Mouse (Mus musculus): ENCODE data around the gene Rpsa. TPM values are rescaled to one million over a fixed set of nuclear protein-coding genes. Genes with fewer than 3 reads are reported as not detected.
A peak's percentile ranks its signal among the peaks of the same experiment; 100 is the strongest.
"Not testable (repeated sequence)": the region's sequence is repeated elsewhere in the genome, so short reads cannot be mapped to it uniquely, and the experiment has no call there.

Rpsa gene
- 100 to 1,000 TPM; 494 to 510 TPM for total RNA-seq (2021)

DNA sequence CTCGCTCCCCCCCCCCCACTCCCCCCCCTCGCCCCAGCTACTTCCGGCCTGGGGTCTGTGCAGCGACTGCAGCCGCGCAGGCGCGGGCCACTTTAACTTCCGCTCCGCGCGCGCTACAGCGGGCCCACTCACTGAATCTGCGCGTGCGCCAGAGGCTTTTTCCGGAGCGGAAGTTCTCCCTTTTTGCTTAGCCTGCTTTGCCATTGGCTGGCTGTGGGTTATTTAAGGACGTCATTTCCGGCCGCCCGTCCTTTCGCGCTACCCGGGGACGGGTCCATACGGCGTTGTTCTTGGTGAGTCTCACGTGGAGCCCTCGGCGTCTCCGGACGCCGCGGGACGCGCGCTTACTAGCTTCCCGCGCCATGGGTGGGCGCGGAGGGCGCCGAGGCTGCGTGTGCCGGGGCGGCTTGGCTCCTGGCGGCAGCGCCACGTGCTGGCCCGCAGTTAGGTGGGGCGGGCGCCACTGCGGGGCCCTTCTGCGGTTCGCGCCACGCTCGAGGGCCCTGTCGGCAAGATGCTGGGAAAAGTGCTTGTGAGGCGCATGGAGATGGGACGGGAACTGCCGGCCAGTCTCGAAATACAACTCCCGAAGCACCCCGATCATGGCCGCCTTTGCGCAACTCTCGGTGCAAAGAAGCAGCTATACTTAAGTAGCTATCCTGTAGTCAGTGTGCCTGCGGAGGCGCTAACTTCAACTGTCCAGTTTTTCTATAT is at the start of gene Rpsa:
Rpsa (plus strand) TSS at position 152 of the 714 bp plus-strand sequence.
- intact Hi-C loops (cut with DNase I) = no loop called here
- peak; percentile 94 to 95 for DNase-seq

DNA sequence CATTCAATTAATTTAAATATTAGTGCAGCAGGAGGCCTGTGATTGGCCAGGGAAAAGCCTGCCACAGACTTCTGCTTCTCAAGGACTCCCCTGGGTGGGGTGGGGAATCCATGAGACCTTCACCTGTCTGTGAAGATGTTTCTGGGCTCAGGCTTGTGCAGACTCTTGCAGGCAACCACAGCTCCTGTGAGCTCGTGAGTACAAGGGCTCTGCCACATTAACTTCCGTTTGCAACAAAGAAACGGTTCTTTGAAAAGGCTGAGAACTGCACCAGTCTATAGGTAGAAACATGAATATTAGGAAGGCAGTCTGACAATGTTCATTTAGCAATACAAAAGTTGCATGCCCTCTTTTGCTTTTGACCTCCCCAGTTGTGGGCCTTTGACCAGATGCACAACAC is 49.2 kb upstream of the Rpsa start:
- intact Hi-C loops (cut with DNase I) = no loop called here
- DNase-seq = no peak

DNA sequence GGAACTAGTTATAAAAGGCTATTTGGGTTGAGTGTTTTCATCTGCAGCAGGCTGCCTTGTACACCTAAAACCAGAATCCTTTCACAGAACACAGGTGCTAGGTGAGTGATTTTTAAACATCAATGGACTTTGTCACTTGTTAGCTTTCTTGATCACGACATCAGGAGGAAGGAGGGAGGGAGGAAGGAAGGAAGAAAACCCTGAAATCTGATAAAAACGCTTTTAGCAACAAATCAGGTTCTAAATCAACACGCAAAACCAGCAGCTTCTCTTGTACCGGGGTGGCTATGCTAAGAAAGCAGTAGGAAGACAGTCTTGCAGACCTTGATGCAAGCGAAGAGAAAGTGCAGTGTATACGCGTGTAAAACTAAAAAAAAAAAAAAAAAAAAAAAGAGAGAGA is 47.6 kb upstream of the Rpsa start:
- intact Hi-C loops (cut with DNase I) = no loop called here
- DNase-seq = no peak

DNA sequence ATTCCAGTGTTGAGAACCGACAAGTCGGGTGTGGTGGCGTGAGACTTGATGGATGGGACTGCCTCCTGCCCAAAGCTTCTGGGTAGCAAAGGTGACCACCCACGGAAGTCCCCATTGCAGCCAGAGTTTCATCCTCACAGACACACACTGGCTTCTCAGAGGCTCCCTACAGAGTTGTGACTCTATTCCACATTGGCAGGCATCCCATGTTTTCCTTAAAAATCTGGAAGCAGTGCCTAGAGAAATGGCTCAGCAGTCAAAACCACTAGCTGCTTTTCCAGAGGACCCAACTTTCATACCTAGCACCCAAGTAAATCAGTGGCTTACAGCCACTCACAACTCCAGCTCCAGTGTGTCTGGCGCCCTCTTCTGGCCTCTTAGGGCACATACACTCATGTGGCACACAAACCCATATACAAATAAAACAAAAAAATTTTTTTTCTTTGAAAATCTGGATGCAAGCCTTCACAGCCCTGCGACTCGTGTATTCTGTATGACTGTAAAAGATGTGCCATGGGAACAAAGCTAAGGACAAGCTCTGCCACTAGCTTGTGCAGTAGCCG is 46.9 kb upstream of the Rpsa start:
- intact Hi-C loops (cut with DNase I) = no loop called here
- peak in 1 of 2 experiments; percentile 14 for DNase-seq

DNA sequence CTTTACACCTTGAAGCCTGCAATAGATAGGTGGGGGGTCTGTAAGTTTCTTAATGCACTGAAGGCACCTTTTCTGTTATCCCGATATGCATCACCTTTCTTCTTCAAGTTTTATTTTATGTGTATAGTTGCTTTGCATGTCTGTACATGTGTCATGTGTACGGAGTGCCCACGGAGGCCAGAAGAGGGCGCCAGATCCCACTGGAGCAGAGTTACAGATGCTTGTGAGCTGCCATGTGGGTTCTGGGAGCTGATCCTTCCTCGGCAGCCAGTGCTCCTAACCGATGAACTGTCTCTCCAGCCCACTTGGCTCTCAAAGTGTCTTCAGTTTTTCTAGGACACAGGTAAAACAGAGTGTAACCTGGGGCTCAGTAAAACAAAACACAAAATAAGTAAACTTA is 46.2 kb upstream of the Rpsa start:
- DNase-seq = no peak
- intact Hi-C loops (cut with DNase I) = no loop called here

DNA sequence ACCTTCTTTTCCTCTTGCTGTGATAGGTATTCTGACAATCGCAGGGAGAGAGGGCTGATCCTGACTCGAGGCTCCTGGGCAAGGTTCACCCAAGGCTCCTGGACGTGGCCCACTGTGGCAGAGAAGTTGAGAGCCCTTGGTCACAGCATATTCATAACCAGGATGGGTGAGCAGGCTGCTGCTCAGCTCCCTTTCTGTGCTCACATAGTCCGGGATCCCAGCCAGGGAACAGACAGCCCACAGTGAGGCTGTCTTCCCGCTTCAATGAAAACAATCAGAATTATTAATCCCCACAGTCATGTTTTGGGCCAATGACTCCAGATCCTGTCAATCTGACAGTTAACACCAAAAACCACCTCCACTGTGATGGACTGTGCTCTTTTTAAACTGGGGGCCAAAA is 45.5 kb upstream of the Rpsa start:
- intact Hi-C loops (cut with DNase I) = no loop called here
- DNase-seq = no peak

DNA sequence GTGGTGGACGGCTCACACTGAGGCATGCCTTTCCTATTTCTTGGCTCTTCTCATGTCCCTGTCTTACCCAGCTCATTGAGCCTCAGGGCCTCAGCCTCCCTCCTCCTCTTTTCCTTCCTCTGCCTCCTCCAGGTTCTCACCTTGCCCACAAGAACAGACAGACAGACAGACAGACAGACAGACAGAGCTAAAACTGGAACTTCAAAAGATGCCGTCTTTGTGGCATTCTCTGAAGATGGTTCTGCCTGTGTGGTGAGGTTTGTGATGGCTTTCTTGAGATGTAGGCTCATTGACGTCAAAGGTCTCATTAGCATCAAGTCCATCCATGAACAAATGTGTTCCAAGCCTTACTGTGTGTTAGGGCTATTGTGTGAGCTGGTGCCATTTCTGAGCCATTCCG is 44.8 kb upstream of the Rpsa start:
- intact Hi-C loops (cut with DNase I) = no loop called here
- DNase-seq = no peak

DNA sequence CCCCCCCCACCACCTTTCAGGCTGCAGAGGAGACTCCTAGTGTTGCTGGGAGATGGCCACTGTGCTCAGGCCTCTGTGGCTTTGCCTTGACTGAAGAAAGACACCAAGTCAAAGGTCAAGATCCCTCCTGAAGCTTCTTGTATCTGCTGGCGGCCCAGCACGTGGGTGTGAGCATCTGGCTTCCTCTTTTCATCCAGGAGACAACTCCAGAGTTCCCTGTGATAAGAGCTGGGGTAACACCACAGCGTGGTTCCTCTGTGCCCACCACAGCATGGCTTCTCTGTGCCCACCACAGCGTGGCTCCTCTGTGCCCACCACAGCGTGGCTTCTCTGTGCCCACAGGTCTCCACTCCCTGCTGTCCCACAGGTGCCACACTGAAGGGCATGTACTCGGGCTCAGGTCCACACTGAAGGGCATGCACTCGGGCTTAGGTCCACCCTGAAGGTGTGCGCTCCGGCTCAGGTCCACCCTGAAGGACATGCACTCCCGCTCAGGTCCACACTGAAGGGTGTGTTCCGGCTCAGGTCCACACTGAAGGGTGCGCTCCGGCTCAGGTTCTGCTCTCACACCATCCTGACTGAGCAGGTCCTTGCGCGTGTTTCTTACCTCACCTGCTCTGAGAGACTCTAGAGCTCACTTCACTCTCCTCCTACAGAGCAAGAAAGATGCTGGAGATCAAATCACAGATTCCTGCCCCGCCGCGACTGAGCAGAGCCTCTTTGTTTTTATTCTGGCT is 44.2 kb upstream of the Rpsa start:
- intact Hi-C loops (cut with DNase I) = no loop called here
- no peak for DNase-seq

DNA sequence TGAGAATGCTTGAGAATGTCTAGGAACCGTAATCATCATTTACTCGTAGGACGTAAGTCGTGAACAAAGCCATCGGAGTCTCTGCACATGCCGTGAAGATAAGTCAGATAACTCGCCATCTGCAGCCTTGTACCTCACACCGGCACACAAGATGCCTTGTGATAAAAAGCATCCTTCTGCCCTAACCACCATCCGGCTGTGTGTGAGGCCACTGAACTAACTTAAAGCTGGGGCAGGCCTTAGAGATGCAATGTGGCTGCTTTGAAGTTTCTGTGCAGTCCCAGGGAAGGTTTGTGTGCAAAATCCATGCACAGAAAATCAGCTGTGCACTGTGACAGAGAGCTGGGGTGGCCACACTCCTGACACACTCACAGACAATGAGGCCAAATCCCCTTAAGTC is 43.1 kb upstream of the Rpsa start:
- DNase-seq = no peak
- intact Hi-C loops (cut with DNase I) = no loop called here

DNA sequence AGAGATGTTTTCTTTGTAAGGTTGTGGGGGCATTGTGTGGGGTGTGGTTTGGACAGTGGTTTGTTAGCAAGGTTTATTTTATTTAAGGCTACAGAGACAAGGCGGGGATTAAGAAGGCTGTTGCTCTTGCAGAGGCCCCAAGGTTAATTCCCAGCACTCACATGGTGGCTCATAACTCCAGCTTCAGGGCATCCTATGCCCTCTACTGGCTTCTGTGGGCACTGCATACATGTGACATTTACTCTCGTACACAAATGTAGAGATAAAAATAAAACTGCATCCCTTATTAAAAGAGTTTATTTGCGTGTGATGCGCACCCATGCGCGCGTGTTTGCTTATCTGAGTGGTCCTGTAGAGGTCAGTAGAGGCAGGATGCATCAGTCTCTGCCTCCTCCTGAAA is 38.4 kb upstream of the Rpsa start:
- intact Hi-C loops (cut with DNase I) = no loop called here
- no peak for DNase-seq

DNA sequence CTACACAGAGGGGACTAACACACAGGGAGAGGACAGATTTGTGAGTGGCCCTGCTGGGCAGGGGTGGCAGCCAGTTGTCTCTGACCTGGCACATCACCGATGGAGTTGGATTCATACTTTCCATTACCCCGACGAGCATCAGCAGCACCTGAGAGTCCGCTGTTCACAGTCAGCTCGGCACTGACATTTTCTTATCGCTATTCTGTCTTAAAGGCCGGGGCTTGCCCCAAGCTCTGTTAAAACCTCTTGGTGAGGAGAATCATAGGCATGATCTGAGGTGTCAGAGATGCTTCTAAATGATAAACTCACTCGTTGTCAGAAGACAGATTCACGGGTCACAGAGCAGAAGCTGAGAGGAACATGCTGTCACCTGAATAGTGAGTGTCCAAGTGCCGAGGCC is 36.4 kb upstream of the Rpsa start:
- no peak for DNase-seq
- intact Hi-C loops (cut with DNase I) = no loop called here

DNA sequence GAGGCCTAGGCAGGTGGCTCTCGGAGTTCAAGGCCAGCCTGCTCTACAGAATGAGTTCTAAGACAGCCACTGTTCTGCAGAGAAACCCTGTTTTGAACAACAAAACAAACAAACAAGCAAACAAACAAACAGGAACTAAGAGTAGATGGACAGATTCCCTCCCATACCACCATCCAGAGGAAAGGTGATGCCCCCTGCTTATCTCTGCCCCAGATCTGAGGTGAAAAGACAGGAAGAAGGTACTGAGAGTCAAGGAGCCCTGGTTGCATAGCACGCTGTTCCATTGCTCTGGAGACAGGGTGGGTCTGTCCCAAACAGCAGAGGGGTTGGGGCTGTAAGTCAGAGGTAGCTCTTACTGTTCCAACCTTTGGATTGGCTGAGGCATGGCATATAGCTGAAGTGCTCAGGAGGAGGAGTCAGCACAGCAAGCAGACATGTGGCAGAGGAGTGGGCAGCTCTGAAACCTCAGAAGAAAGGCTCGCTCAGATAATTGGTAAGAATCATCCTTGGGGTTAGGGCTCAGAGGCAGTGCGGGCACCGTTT is 35.7 kb upstream of the Rpsa start, which contains the start of gene Ccr8:
Ccr8 (plus strand) TSS at position 419 of the 543 bp plus-strand sequence.
- intact Hi-C loops (cut with DNase I) = no loop called here
- DNase-seq = no peak

DNA sequence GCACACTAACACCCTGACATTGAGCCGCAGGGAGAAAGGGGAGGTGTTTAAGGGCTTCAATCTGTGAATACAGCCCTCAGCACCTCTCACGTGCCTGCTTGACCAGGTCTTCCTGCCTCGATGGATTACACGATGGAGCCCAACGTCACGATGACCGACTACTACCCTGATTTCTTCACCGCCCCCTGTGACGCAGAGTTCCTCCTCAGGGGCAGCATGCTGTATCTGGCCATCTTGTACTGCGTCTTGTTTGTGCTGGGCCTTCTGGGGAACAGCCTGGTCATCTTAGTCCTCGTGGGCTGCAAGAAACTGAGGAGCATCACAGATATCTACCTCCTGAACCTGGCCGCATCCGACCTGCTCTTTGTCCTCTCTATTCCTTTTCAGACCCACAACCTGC is 33.8 kb upstream of the Rpsa start:
- intact Hi-C loops (cut with DNase I) = no loop called here
- no peak for DNase-seq

DNA sequence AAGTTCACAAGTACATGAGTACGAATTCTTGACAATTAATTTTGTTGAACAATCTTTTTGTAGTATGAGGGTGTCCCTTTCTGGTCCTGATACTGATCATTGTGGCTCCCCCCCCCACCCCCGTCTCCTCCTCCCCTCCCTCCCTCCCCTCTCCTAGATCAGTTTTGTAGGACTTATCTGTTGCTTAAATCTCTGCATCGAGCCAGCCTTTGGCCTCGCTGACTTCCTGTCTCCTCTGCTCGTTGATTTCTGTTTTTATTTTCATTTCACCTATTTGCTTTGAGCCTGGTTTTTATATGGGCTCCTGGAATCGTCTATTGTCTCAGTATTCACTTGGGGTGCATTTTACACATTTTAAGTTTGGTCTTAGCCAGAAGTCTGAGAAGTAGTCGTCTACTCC is 31.6 kb upstream of the Rpsa start:
- no peak for DNase-seq
- intact Hi-C loops (cut with DNase I) = loop anchor here (5.0 kb wide), 1 partner anchor 134 kb away; no protein-coding TSS in a partner anchor

DNA sequence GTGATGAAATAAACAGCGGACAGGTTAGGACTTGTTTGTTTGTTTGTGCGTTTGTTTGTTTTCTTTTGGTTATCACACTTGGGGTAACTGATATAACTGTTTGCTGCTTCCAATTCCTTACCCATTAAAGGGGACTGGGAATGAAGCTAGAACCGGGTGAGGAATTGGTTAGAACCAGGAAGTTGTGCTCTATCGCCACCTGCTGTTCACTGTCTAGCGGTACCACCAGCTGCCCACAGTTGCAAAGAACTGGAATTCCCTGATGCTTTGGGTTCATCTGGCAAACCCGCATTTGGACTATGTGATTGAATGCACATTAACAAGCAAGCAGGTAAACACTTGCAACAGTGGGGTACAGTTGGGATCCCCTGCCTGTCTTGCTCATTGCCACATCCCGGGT is 28.8 kb upstream of the Rpsa start:
- DNase-seq = peak; percentile 67 to 73
- intact Hi-C loops (cut with DNase I) = loop anchor here (2.0 to 5.0 kb wide), 2 partner anchors 70 to 136 kb away; no protein-coding TSS in a partner anchor

DNA sequence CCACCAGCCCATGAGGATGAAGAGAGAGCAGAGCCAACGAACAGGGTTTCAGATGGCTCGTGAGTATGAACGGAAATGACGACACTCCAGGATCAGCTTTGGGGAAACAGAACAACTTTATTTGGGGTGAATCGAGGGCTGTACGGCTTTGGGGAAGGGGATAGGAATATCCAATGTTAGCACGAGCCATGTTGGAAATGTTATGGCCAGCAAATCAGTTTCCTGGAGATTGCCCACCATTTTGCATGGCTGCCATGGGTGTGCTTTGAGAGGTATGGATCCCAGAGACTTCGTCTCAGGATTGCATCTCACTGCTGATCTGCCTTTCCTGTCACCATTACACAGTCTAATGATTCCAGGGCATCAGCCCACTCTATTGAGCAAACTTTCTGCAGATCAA is 28.2 kb upstream of the Rpsa start:
- no peak for DNase-seq
- intact Hi-C loops (cut with DNase I) = loop anchor here (2.0 to 5.0 kb wide), 2 partner anchors 71 to 137 kb away; no protein-coding TSS in a partner anchor

DNA sequence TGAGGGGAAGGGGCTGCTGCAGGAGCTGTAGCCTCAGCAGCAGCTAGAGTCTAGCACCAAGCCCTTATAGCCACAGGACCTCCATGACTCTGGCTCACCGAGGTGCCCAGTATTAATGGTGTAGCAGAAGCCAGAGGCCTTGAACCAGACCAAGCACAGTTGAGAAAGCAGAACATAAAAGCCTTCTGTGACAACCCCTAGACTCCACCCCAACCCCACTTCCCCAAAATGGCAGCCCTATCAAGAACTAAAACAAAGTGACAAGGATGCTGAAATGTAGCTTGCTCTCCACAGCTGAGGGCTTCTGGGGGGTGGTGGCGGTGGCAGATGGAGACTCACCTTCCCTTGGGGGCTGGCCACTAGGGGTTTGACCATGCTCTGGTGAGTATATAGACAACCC is 26.3 kb upstream of the Rpsa start:
- intact Hi-C loops (cut with DNase I) = no loop called here
- DNase-seq = no peak

DNA sequence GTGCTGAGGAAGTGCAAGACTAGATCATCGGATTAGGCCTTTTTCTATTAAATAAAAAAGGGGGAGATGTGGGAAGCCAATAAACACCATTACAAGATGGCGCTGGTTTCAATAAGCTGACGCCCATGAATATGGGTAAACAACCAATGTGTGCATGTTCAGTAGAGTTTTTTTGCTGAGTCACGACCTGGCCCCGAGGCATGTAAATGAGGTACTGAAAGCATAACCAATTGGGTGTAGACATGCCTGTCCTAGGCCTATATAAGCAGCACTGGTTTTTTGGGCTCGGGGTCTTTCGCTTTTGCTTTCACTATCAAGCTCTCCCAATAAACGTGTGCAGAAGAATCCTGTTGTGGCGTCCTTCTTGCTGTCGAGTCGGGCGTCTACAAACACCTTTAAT is 18.5 kb upstream of the Rpsa start:
- DNase-seq; intact Hi-C loops (cut with DNase I): not testable (repeated sequence)

DNA sequence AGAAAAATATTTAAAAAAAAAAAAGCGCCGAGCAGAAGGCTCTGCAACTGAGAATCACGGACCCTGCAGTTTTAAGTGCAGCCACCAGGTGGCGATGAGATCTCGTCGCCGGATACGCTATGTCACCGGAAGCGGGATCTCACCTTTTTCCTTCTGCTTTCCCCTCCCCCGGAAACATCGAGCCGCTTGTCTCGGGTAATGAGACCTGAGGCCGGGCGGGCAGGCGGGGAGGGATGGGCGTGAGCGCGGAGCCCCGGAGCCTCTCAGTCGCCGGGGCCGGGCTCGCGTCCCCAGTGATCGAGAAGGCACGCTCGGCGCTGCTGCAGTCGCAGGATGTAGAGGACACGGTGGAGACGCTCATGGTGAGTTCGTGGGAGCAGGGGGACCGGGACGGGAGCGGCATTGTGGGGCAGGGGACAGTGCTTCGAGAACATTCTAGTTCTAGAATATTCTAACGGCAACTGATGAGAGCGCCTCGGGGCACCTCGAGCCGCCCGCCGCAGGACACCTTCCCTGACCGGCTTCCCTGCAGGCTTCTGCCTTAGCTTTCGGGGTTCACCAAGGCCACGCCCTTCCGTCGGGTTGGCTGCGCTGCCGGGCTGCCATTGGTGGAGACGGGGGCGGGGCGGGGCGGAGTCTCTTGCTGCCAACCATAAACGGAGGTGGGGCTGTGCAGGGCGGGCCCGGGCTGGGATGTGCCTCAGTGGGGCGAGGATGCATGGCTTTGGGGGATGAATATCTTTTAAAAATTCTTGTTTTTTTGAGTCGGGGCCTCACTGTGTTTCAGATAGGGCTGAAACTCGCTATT is 17.1 kb upstream of the Rpsa start, which contains the start of gene Slc25a38:
Slc25a38 (plus strand) TSS at position 164 of the 808 bp plus-strand sequence.
- intact Hi-C loops (cut with DNase I) = loop anchor here (2.0 kb wide), 1 partner anchor 60 kb away; no protein-coding TSS in a partner anchor
- peak; percentile 91 to 93 for DNase-seq
